Mouse (Mus musculus): ENCODE measurements around the gene Dlat. TPM values are rescaled to one million over a fixed set of nuclear protein-coding genes. Genes with fewer than 3 reads are reported as not detected.

Gene Dlat
- polyA plus RNA-seq (2015; fragmentation: Nextera tagmentation; extraction: Ambion mirVana) = 47.7 and 51.6 TPM in 2 replicates

GRCm38 (mm10) chr9:50659392-50660217, at the start of gene Dlat:
Gene Dlat (minus strand): TSS chr9:50659780.
- peak within 1 kb of the TSS; percentile 72 for H3K4me2 ChIP-seq
- peak; percentile 88 for ATAC-seq (ENCODE audit: insufficient number of reproducible peaks, low FRiP score, low TSS enrichment, low read depth)
- peak within 1 kb of the TSS; percentile 93 for H3K4me3 ChIP-seq
- H3K9me3 ChIP-seq = no peaks in the 10 kb centered on the region
- H3K36me3 ChIP-seq = peaks cover 27% of the 10 kb centered on the region
- H3K27me3 ChIP-seq = no peaks in the 10 kb centered on the region
- H3K27ac ChIP-seq = peak within 1 kb of the TSS; percentile 88
- H3K4me1 ChIP-seq = peaks cover 14% of the 10 kb centered on the region
- peak within 1 kb of the TSS; percentile 82 for H3K9ac ChIP-seq
- under 1% methylated on average over 63 of the region's 63 CpGs for WGBS

GRCm38 (mm10) chr9:50709108-50709507, 49.5 kb upstream of the Dlat start:
- 37% methylated on average over 2 of the region's 2 CpGs for WGBS
- H3K36me3 ChIP-seq = peaks cover 15% of the 10 kb centered on the region
- no peak overlapping the region for H3K27ac ChIP-seq
- no peak for ATAC-seq (ENCODE audit: insufficient number of reproducible peaks, low FRiP score, low TSS enrichment, low read depth)
- no peaks in the 10 kb centered on the region for H3K27me3 ChIP-seq
- H3K9me3 ChIP-seq = no peaks in the 10 kb centered on the region
- H3K4me2 ChIP-seq = no peak overlapping the region
- H3K4me1 ChIP-seq = peaks cover under 1% of the 10 kb centered on the region; the same call in 1 of the 2 replicates
- H3K9ac ChIP-seq = no peak overlapping the region
- no peak overlapping the region for H3K4me3 ChIP-seq

- Histone ChIP-seq H3K9me3 (no peaks in the 10 kb centered on the region), H3K27me3 (peaks cover 6% of the 10 kb centered on the region; the same call in 1 of the 2 replicates), H3K4me1 (no peaks in the 10 kb centered on the region), H3K27ac (no peak overlapping the region), H3K36me3 (peaks cover 27% of the 10 kb centered on the region), H3K4me2 (no peak overlapping the region), H3K9ac (no peak overlapping the region), H3K4me3 (no peak overlapping the region)
- 71% methylated on average over 6 of the region's 6 CpGs for WGBS
- ATAC-seq (ENCODE audit: insufficient number of reproducible peaks, low FRiP score, low TSS enrichment, low read depth) = no peak
Measured at GRCm38 (mm10) chr9:50704907-50705306, 45.3 kb upstream of the Dlat start.

- H3K9ac ChIP-seq = no peak overlapping the region
- ATAC-seq (ENCODE audit: insufficient number of reproducible peaks, low FRiP score, low TSS enrichment, low read depth) = no peak
- no peaks in the 10 kb centered on the region for H3K9me3 ChIP-seq
- peaks cover 23% of the 10 kb centered on the region for H3K36me3 ChIP-seq
- no peak overlapping the region for H3K4me2 ChIP-seq
- H3K4me3 ChIP-seq = no peak overlapping the region
- WGBS = 57% methylated on average over 11 of the region's 11 CpGs
- peaks cover 8% of the 10 kb centered on the region; the same call in 1 of the 2 replicates for H3K27me3 ChIP-seq
- H3K27ac ChIP-seq = no peak overlapping the region
- H3K4me1 ChIP-seq = peaks cover 25% of the 10 kb centered on the region
Measured at GRCm38 (mm10) chr9:50700921-50701691, 41.5 kb upstream of the Dlat start.

GRCm38 (mm10) chr9:50698418-50699409, 39.1 kb upstream of the Dlat start:
- Histone ChIP-seq H3K4me3 (peak overlapping the region; percentile 50), H3K27ac (no peak overlapping the region; the same call in 1 of the 2 replicates), H3K9me3 (no peaks in the 10 kb centered on the region), H3K9ac (peak overlapping the region; percentile 59), H3K4me2 (peak overlapping the region; percentile 93), H3K36me3 (peaks cover 29% of the 10 kb centered on the region), H3K4me1 (peaks cover 25% of the 10 kb centered on the region), H3K27me3 (peaks cover 8% of the 10 kb centered on the region; the same call in 1 of the 2 replicates)
- 1% methylated on average over 55 of the region's 70 CpGs for WGBS
- 0 out of 2 replicates have a peak, but pooled peaks have one; percentile 41 for ATAC-seq (ENCODE audit: insufficient number of reproducible peaks, low FRiP score, low TSS enrichment, low read depth)

GRCm38 (mm10) chr9:50697706-50698041, 38.1 kb upstream of the Dlat start:
- 4% methylated on average over 12 of the region's 12 CpGs for WGBS
- H3K4me3 ChIP-seq = peak overlapping the region; percentile 50
- no peak; the same call in 1 of the 2 replicates for ATAC-seq (ENCODE audit: insufficient number of reproducible peaks, low FRiP score, low TSS enrichment, low read depth)
- H3K4me1 ChIP-seq = peaks cover 25% of the 10 kb centered on the region
- H3K4me2 ChIP-seq = peak overlapping the region; percentile 93
- H3K27ac ChIP-seq = no peak overlapping the region
- H3K36me3 ChIP-seq = peaks cover 24% of the 10 kb centered on the region
- no peaks in the 10 kb centered on the region for H3K9me3 ChIP-seq
- H3K9ac ChIP-seq = no peak overlapping the region; the same call in 1 of the 2 replicates
- peaks cover 8% of the 10 kb centered on the region; the same call in 1 of the 2 replicates for H3K27me3 ChIP-seq

- 68% methylated on average over 12 of the region's 12 CpGs for WGBS
- H3K4me1 ChIP-seq = peaks cover 25% of the 10 kb centered on the region
- H3K27ac ChIP-seq = no peak overlapping the region
- H3K4me3 ChIP-seq = peak overlapping the region; percentile 50
- no peak for ATAC-seq (ENCODE audit: insufficient number of reproducible peaks, low FRiP score, low TSS enrichment, low read depth)
- no peak overlapping the region; the same call in 1 of the 2 replicates for H3K9ac ChIP-seq
- H3K9me3 ChIP-seq = no peaks in the 10 kb centered on the region
- peak overlapping the region; percentile 93 for H3K4me2 ChIP-seq
- H3K27me3 ChIP-seq = peaks cover 8% of the 10 kb centered on the region; the same call in 1 of the 2 replicates
- H3K36me3 ChIP-seq = peaks cover 23% of the 10 kb centered on the region
Measured at GRCm38 (mm10) chr9:50696851-50697705, 37.5 kb upstream of the Dlat start.

- Histone ChIP-seq H3K9me3 (no peaks in the 10 kb centered on the region), H3K9ac (no peak overlapping the region), H3K4me1 (peaks cover 25% of the 10 kb centered on the region), H3K36me3 (peaks cover 14% of the 10 kb centered on the region), H3K27ac (no peak overlapping the region), H3K27me3 (0 out of 2 replicates have a peak, but pooled peaks cover 2% of the 10 kb centered on the region), H3K4me2 (no peak overlapping the region), H3K4me3 (no peak overlapping the region)
- 85% methylated on average over 6 of the region's 6 CpGs for WGBS
- no peak for ATAC-seq (ENCODE audit: insufficient number of reproducible peaks, low FRiP score, low TSS enrichment, low read depth)
Measured at GRCm38 (mm10) chr9:50695153-50695552, 35.6 kb upstream of the Dlat start.

- Histone ChIP-seq H3K4me2 (no peak overlapping the region), H3K27ac (no peak overlapping the region), H3K4me1 (peaks cover 16% of the 10 kb centered on the region), H3K4me3 (no peak overlapping the region), H3K9me3 (no peaks in the 10 kb centered on the region), H3K36me3 (peaks cover 23% of the 10 kb centered on the region), H3K9ac (no peak overlapping the region), H3K27me3 (no peaks in the 10 kb centered on the region)
- 20% methylated on average over 10 of the region's 10 CpGs for WGBS
- ATAC-seq (ENCODE audit: insufficient number of reproducible peaks, low FRiP score, low TSS enrichment, low read depth) = no peak
Measured at GRCm38 (mm10) chr9:50693631-50694030, 34.1 kb upstream of the Dlat start.

Data from limb, embryonic 15.5 days (tissue).